Mouse (Mus musculus): ENCODE results near the gene Parvg.

- no peak for TF ChIP-seq POLR2A (IDR thresholded peaks at IDR 0.05; ENCODE audit: borderline replicate concordance, low read depth, low read length)
- TF ChIP-seq CTCF (IDR thresholded peaks at IDR 0.05; ENCODE audit: low read depth, low read length): no peak
Observed at GRCm38 (mm10) chr15:84323966-84324869, at the start of gene Parvg.

All from bone marrow macrophage, adult 2 months (primary cell).